Mouse (Mus musculus) erythroblast, adult 5-6 weeks (primary cell): ENCODE results near the gene Rbfox2. TPM values are rescaled to one million over a fixed set of nuclear protein-coding genes. Genes with fewer than 3 reads are reported as not detected.

Source experiments
- ATAC-seq: replicated peaks from 2 replicates; pipeline ENCODE4 v1.8.0; 2016; ENCODE audit warnings: moderate number of reproducible peaks, mild to moderate bottlenecking, moderate TSS enrichment, inconsistent platforms; ENCODE audit not compliant: poor library complexity, low FRiP score, severe bottlenecking
- total RNA-seq, 2 experiments: library from RNA; stranded (forward) in 1 of 2; stranded (reverse) in 1 of 2; fragments of 150-400 nt in 1 of 2; fragments of 200-764, 138-1000 nt in 1 of 2; gene quantifications; 2 replicates each; pipeline versions ENCODE4 v1.2.3 to v1.2.4; 2015 to 2017; ENCODE audit warnings: low replicate concordance in 2 of 2

Rbfox2 gene
- total RNA-seq, 2 experiments from 2014 or later, result not detected

- no peak for ATAC-seq
These were observed 152.5 kb downstream of the Rbfox2 start for GRCm38 (mm10) chr15:77154248-77154785.

GRCm38 (mm10) chr15:77153625-77154024 is 153.2 kb downstream of the Rbfox2 start:
- ATAC-seq, result no peak

- no peak for ATAC-seq
These were observed 153.7 kb downstream of the Rbfox2 start for GRCm38 (mm10) chr15:77153088-77153546.

- ATAC-seq, result no peak
These were observed 154.3 kb downstream of the Rbfox2 start for GRCm38 (mm10) chr15:77152336-77153087.

- no peak for ATAC-seq
These were observed 155.0 kb downstream of the Rbfox2 start for GRCm38 (mm10) chr15:77151816-77152215.

DNA sequence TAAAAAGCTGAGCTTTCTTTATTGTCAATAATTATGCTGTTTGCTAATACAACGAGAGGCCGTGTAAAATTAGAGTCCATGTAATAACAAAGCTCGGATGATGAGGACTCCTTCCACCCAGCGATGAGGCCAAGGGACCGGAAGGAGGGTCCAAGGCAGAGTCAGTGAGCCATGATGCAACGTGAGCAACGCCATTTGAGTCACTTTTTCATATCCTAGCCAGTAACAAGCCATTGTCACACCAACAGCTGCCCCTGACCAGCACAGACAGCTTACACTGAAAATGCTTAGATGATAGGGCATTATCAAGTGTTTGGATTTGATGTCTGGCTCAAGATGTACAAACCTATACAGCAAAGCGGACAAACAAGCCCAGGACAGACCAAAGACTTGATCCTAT is 155.6 kb downstream of the Rbfox2 start:
- no peak for ATAC-seq

DNA sequence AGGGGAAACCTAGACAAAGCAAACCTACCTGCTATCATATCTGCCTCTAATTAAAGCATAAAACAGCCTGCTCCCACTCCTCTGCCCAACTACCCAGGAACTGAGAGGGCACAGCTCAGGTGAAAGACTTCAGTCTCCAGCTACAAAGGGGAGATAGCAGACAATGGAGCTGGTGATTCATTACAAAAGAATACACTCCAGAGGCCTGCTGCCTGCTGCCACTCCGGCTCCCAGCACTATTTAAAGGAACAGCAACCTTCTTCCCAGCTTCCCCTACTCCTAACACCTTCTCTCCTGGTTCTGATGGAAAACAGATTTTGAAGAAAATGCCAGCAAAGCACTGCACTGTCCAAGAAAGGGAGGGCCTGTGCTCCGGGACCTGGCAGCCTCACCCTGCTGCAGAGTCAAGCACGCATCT is 156.4 kb downstream of the Rbfox2 start:
- no peak for ATAC-seq

- no peak for ATAC-seq
These were observed 156.8 kb downstream of the Rbfox2 start for GRCm38 (mm10) chr15:77150000-77150399.

DNA sequence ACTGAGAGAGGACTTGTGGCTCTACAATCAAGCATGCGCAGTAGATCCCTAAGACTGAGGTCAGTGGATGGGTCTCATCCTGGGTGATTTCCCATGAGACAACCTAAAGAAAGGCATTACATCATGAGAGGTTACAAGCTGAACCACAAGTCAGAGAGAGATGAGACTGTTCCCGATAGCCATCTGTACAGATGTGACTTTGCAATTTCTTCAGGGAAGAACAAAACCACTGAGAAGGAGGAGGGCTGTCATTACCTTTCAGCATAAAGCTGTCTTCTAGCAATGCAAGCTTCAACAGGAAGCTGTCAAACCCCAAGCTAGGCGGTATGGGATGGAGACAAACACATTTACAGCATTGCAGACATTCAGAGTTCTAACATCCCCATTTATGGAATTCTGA is 157.3 kb downstream of the Rbfox2 start:
- no peak for ATAC-seq

GRCm38 (mm10) chr15:77146942-77147341 is 159.9 kb downstream of the Rbfox2 start:
- no peak for ATAC-seq

DNA sequence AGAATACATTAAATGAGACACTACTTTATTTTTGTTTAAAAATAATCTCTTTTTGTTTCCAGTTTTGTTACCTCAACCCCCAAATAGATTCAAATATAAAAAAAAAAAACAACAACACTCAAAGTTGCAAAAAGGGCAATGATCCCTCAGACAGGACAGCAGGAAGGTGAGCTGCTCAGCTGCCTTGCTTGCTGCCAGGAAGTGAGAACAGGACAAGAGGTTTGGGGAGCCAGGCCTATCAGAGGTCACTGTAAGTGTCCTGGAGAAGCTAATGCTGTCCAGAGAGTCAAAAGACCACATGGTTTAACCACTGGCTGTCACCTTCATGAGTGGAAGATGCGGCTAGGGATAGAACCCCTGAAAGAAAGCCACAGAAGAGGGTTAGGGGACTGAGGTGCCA is 161.8 kb downstream of the Rbfox2 start:
- no peak for ATAC-seq

DNA sequence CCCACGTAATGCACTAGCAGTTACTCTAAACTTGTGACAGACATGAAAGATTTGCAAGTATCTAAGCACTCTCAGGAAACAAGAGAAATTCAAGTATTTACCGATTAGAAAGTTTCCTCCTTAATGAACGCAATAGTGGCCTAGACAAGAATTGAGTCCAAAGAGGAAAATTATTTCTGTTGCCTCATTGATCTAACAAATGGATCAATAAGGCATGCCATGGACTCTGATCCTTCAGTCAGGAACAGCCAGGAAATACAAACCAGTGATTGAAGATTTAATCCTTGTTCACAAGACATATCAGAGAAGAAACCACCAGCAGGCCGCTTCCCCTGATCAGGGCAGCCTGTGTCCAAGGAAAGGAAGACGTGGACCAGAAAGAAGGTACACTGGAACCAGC is 164.0 kb downstream of the Rbfox2 start:
- no peak for ATAC-seq

DNA sequence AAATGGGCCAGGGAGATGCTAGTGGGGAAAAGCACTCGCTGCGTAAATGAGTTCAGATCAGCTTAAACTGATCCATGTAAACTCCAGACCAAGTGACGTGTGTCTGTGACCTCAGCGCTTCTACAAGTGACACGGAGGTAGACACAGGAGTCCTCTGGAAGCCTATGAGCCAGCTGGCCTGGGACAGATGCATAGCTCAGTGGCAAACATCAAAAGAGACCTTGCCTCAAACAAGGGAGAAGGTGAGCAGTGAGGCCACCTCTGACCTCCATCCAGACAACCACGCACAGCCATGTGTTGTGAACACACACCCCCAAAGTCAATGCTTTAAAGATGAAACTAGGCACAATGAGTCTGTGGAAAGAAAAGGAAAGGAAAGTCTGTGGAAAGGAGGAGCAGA is 164.5 kb downstream of the Rbfox2 start:
- ATAC-seq, result no peak

- ATAC-seq, result no peak
These were observed 165.1 kb downstream of the Rbfox2 start for GRCm38 (mm10) chr15:77141711-77142110.

GRCm38 (mm10) chr15:77138282-77138681 is 168.5 kb downstream of the Rbfox2 start:
- ATAC-seq, result no peak

GRCm38 (mm10) chr15:77134483-77134882 is 172.3 kb downstream of the Rbfox2 start:
- ATAC-seq, result no peak

DNA sequence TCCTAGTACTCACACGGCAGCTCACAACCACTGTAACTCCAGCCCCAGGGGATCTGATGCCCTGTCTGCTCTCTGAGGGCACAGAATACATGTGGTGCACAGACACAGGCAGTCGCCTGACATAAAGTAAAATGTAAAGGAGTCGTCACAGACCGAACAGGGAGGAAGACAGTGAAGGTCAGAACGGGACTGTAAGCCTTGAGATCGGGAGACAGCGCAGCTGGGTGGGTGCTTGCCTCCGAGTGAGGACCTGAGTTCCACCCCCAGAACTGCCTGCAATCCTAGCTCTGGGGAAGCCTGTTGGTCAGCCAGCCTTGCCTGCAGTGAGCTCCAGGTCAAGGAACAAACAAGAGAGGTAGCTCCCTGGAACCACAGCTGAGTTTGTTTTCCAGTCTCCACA is 177.7 kb downstream of the Rbfox2 start:
- ATAC-seq, result no peak

DNA sequence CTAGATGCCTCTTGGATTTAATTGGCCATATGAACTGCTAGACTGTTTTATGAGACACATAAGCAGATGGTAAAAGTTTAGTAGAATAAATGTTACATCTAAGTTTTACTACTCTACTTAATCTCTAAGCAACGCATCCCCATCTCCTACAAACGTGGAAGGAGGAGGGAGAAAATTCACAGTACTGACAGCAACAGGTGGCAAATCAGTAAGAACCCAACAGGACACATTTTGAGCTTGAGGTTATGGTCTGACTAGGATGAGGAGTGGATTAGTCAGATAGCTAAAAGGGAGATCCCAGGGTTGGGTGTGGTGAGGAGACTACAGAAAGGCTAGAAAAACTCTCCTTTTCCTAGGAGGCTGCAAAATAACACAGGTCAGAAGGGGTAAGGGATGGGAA is 179.1 kb downstream of the Rbfox2 start:
- no peak for ATAC-seq

DNA sequence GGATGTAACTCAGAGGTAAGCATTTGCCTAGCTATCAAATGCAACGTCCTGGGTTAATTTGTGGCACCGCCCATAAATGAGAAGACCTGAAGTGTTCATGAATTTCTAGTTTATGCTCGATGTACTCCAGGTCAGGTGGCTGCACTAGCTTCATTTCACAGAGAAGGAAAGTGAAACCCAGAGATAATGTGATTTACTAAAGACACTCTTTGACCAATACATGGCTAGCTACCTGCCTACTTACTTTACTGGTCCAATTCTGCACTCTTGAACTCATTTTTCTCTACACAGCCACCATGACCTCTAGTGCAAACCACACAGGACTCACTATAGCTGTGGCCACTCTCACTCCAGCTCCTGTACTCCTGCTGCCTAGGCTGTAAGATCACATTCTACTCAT is 180.1 kb downstream of the Rbfox2 start:
- ATAC-seq, result no peak

DNA sequence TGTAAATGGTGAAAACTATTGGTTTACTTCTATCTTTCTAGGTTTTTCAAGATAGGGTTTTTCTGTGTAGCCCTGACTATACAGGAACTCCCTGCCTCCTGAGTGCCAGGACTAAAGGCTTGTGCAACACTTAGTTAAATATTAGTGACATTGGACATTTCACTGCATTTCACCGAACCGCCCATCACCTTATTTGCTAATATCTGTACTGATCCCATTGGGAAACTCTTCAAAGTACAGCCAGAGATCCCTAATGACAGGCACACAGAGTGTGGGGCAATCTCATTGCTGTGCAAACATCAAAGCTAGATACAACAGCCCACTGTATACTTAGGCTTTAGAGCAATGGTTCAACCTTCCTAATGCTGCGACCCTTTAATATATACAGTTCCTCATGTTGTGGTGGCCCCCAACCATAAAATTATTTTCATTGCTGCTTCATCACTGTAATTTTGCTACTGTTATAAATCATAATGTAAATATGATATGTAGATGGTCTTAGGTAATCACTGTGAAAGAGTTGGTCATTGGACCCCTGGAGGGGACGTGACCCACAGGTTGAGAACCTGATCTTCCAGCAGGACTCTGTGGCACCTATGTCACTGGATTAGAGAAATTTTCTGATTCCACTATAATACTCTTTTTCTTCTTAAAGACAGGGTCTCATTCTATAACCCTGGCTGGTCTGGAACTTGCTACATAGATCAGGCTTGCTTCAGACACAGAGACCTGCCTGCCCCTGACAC is 182.3 kb downstream of the Rbfox2 start:
- ATAC-seq, result no peak

DNA sequence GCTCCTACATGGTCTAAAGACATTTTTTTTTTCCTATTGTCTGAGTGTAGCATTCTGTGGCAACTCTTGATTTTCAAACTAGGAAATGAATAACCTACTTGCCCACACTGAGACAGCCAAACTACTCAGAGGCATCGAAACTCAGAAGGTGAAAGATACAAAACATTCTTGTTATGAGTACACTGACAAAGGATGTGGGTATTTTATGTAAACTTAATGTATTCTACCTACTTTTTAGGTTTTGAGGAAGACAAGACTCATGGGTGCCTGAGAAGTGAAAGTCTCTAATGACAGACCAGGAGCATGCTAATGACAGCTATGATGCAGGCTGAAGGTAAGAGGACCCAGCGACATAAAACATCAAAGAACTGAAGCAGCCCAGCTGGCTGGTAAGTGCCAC is 184.0 kb downstream of the Rbfox2 start:
- no peak for ATAC-seq
